Mouse (Mus musculus): ENCODE data around the gene Ptpre. TPM values are rescaled to one million over a fixed set of nuclear protein-coding genes. Genes with fewer than 3 reads are reported as not detected.
A peak's percentile ranks its signal among the peaks of the same experiment; 100 is the strongest.

Ptpre gene
- polyA plus RNA-seq, 1 experiment from 2014 or later: 4.7 TPM

- H3K27ac ChIP-seq (ENCODE audit: low read depth, low read length): no peak overlapping the region
- H3K9ac ChIP-seq (ENCODE audit: low read depth, low read length): no peak overlapping the region
- WGBS: 88% methylated on average over 2 of the region's 2 CpGs
- no peak overlapping the region for H3K4me2 ChIP-seq (replicated peaks; ENCODE audit: low read depth)
- no peak for ATAC-seq
- TF ChIP-seq CTCF (IDR thresholded peaks at IDR 0.05; ENCODE audit: low read depth): no peak
- peaks cover 4% of the 10 kb centered on the region; the same call in 1 of the 2 replicates for H3K4me1 ChIP-seq (replicated peaks; ENCODE audit: control insufficient read depth, insufficient read depth, low read length)
- H3K4me3 ChIP-seq (ENCODE audit: low read depth, low read length): no peak overlapping the region
- no peaks in the 10 kb centered on the region for H3K9me3 ChIP-seq (ENCODE audit: control insufficient read depth)
- H3K27me3 ChIP-seq (replicated peaks; ENCODE audit: control insufficient read depth, insufficient read depth, low read length): no peaks in the 10 kb centered on the region
- no peaks in the 10 kb centered on the region for H3K36me3 ChIP-seq (ENCODE audit: control insufficient read depth, insufficient read depth)
Observed at GRCm38 (mm10) chr7:135591461-135591860, 54.2 kb downstream of the Ptpre start.

- H3K4me1 ChIP-seq (replicated peaks; ENCODE audit: control insufficient read depth, insufficient read depth, low read length): peaks cover 4% of the 10 kb centered on the region; the same call in 1 of the 2 replicates
- no peak overlapping the region for H3K9ac ChIP-seq (ENCODE audit: low read depth, low read length)
- WGBS: 75% methylated on average over 5 of the region's 5 CpGs
Observed at GRCm38 (mm10) chr7:135593286-135593685, 56.0 kb downstream of the Ptpre start.

GRCm38 (mm10) chr7:135593825-135594224, 56.5 kb downstream of the Ptpre start:
- no peaks in the 10 kb centered on the region for H3K9me3 ChIP-seq (ENCODE audit: control insufficient read depth)
- WGBS: 70% methylated on average over 3 of the region's 3 CpGs
- H3K27ac ChIP-seq (ENCODE audit: low read depth, low read length): no peak overlapping the region
- no peaks in the 10 kb centered on the region for H3K27me3 ChIP-seq (replicated peaks; ENCODE audit: control insufficient read depth, insufficient read depth, low read length)
- no peak for ATAC-seq
- no peak overlapping the region for H3K9ac ChIP-seq (ENCODE audit: low read depth, low read length)
- H3K36me3 ChIP-seq (ENCODE audit: control insufficient read depth, insufficient read depth): no peaks in the 10 kb centered on the region
- H3K4me1 ChIP-seq (replicated peaks; ENCODE audit: control insufficient read depth, insufficient read depth, low read length): peaks cover 4% of the 10 kb centered on the region; the same call in 1 of the 2 replicates
- no peak overlapping the region for H3K4me3 ChIP-seq (ENCODE audit: low read depth, low read length)
- no peak overlapping the region for H3K4me2 ChIP-seq (replicated peaks; ENCODE audit: low read depth)
- TF ChIP-seq CTCF (IDR thresholded peaks at IDR 0.05; ENCODE audit: low read depth): no peak

More at GRCm38 (mm10) chr7:135593286-135593685, 56.0 kb downstream of the Ptpre start:
- no peak overlapping the region for H3K4me2 ChIP-seq (replicated peaks; ENCODE audit: low read depth)
- no peak overlapping the region for H3K27ac ChIP-seq (ENCODE audit: low read depth, low read length)
- no peak overlapping the region for H3K4me3 ChIP-seq (ENCODE audit: low read depth, low read length)
- H3K9me3 ChIP-seq (ENCODE audit: control insufficient read depth): no peaks in the 10 kb centered on the region
- no peak for ATAC-seq
- no peaks in the 10 kb centered on the region for H3K36me3 ChIP-seq (ENCODE audit: control insufficient read depth, insufficient read depth)
- no peak for TF ChIP-seq CTCF (IDR thresholded peaks at IDR 0.05; ENCODE audit: low read depth)
- H3K27me3 ChIP-seq (replicated peaks; ENCODE audit: control insufficient read depth, insufficient read depth, low read length): no peaks in the 10 kb centered on the region

GRCm38 (mm10) chr7:135594676-135595075, 57.4 kb downstream of the Ptpre start:
- no peak overlapping the region for H3K9ac ChIP-seq (ENCODE audit: low read depth, low read length)
- no peak for TF ChIP-seq CTCF (IDR thresholded peaks at IDR 0.05; ENCODE audit: low read depth)
- no peak overlapping the region for H3K4me2 ChIP-seq (replicated peaks; ENCODE audit: low read depth)
- 64% methylated on average over 7 of the region's 7 CpGs for WGBS
- no peaks in the 10 kb centered on the region for H3K36me3 ChIP-seq (ENCODE audit: control insufficient read depth, insufficient read depth)
- ATAC-seq: no peak
- no peak overlapping the region for H3K27ac ChIP-seq (ENCODE audit: low read depth, low read length)
- no peak overlapping the region for H3K4me3 ChIP-seq (ENCODE audit: low read depth, low read length)
- peaks cover 4% of the 10 kb centered on the region; the same call in 1 of the 2 replicates for H3K4me1 ChIP-seq (replicated peaks; ENCODE audit: control insufficient read depth, insufficient read depth, low read length)
- H3K9me3 ChIP-seq (ENCODE audit: control insufficient read depth): no peaks in the 10 kb centered on the region
- no peaks in the 10 kb centered on the region for H3K27me3 ChIP-seq (replicated peaks; ENCODE audit: control insufficient read depth, insufficient read depth, low read length)

- Histone ChIP-seq H3K9ac (ENCODE audit: low read depth, low read length) (no peak overlapping the region), H3K27ac (ENCODE audit: low read depth, low read length) (no peak overlapping the region), H3K9me3 (ENCODE audit: control insufficient read depth) (no peaks in the 10 kb centered on the region), H3K4me2 (replicated peaks; ENCODE audit: low read depth) (no peak overlapping the region), H3K4me3 (ENCODE audit: low read depth, low read length) (no peak overlapping the region), H3K4me1 (replicated peaks; ENCODE audit: control insufficient read depth, insufficient read depth, low read length) (peaks cover 4% of the 10 kb centered on the region; the same call in 1 of the 2 replicates), H3K27me3 (replicated peaks; ENCODE audit: control insufficient read depth, insufficient read depth, low read length) (no peaks in the 10 kb centered on the region), H3K36me3 (ENCODE audit: control insufficient read depth, insufficient read depth) (no peaks in the 10 kb centered on the region)
- TF ChIP-seq CTCF (IDR thresholded peaks at IDR 0.05; ENCODE audit: low read depth): peak; percentile 28
- ATAC-seq: no peak
- WGBS: 50% methylated on average over 5 of the region's 5 CpGs
Observed at GRCm38 (mm10) chr7:135595640-135596174, 58.4 kb downstream of the Ptpre start.

GRCm38 (mm10) chr7:135597006-135597405, 59.7 kb downstream of the Ptpre start:
- no peaks in the 10 kb centered on the region for H3K27me3 ChIP-seq (replicated peaks; ENCODE audit: control insufficient read depth, insufficient read depth, low read length)
- H3K4me3 ChIP-seq (ENCODE audit: low read depth, low read length): no peak overlapping the region
- peaks cover 4% of the 10 kb centered on the region; the same call in 1 of the 2 replicates for H3K4me1 ChIP-seq (replicated peaks; ENCODE audit: control insufficient read depth, insufficient read depth, low read length)
- 33% methylated on average over 9 of the region's 9 CpGs for WGBS
- 0 out of 2 replicates have a peak, but pooled peaks have one; percentile 33 for ATAC-seq
- no peak overlapping the region for H3K4me2 ChIP-seq (replicated peaks; ENCODE audit: low read depth)
- no peaks in the 10 kb centered on the region for H3K9me3 ChIP-seq (ENCODE audit: control insufficient read depth)
- H3K9ac ChIP-seq (ENCODE audit: low read depth, low read length): no peak overlapping the region
- no peak overlapping the region for H3K27ac ChIP-seq (ENCODE audit: low read depth, low read length)
- no peaks in the 10 kb centered on the region for H3K36me3 ChIP-seq (ENCODE audit: control insufficient read depth, insufficient read depth)
- TF ChIP-seq CTCF (IDR thresholded peaks at IDR 0.05; ENCODE audit: low read depth): no peak

Measured in intestine, postnatal 0 days (tissue).